Mouse (Mus musculus) heart, adult 18-20 months (tissue): ENCODE results near the gene Heatr5a. TPM values are rescaled to one million over a fixed set of nuclear protein-coding genes. Genes with fewer than 3 reads are reported as not detected.
A peak's percentile ranks its signal among the peaks of the same experiment; 100 is the strongest.

ENCODE experiments used
- DNase-seq, 2 experiments: peaks; one replicate each; pipeline ENCODE4 v3.0.0; 2021 to 2022; ENCODE audit warnings: mixed read lengths in 1 of 2
- long read RNA-seq, 2 experiments: library from polyadenylated mRNA; stranded (forward); transcript quantifications; one replicate each; pipeline ENCODE4 v2.0.0; 2021
- total RNA-seq, 2 experiments: library from RNA; stranded (reverse); gene quantifications; 2 replicates each; pipeline ENCODE4 v1.2.3; 2021

Heatr5a gene
- total RNA-seq, result 10 to 100 TPM; 20.7 to 21.0 TPM
- long read RNA-seq, experiment 1, full-length matches to known transcripts, result 2 of 6 reads
- long read RNA-seq, experiment 1, partial matches to known transcripts, result 1 of 6 reads
- long read RNA-seq, experiment 1, other reads (novel, unspliced or antisense), result 3 of 6 reads
- long read RNA-seq, experiment 2, full-length matches to known transcripts, result 1 of 2 reads
- long read RNA-seq, experiment 2, partial matches to known transcripts, result 0 of 2 reads
- long read RNA-seq, experiment 2, other reads (novel, unspliced or antisense), result 1 of 2 reads

GRCm38 (mm10) chr12:51971070-51971664 is at the start of gene Heatr5a:
TSS of gene Heatr5a (minus strand) at chr12:51971321.
- DNase-seq, result peak; percentile 95 to 97

- DNase-seq, result no peak
Measured at GRCm38 (mm10) chr12:52014494-52015029, 43.4 kb upstream of the Heatr5a start.

GRCm38 (mm10) chr12:52014044-52014443 is 42.9 kb upstream of the Heatr5a start:
- DNase-seq, result no peak

- no peak for DNase-seq
Measured at GRCm38 (mm10) chr12:52013274-52013673, 42.2 kb upstream of the Heatr5a start.

- no peak for DNase-seq
Measured at GRCm38 (mm10) chr12:52012159-52012558, 41.0 kb upstream of the Heatr5a start.

- DNase-seq, result peak; percentile 22 to 51
Measured at GRCm38 (mm10) chr12:52010630-52010961, 39.5 kb upstream of the Heatr5a start.

- DNase-seq, result no peak
Measured at GRCm38 (mm10) chr12:52009928-52010629, 39.0 kb upstream of the Heatr5a start.

GRCm38 (mm10) chr12:52006633-52006994 is 35.5 kb upstream of the Heatr5a start:
- DNase-seq, result no peak

- peak; percentile 92 to 93 for DNase-seq
Measured at GRCm38 (mm10) chr12:52005877-52006632, 34.9 kb upstream of the Heatr5a start, which contains the start of gene Dtd2. TSS of gene Dtd2 (minus strand) at chr12:52006501.

GRCm38 (mm10) chr12:52002746-52003145 is 31.6 kb upstream of the Heatr5a start:
- no peak for DNase-seq

GRCm38 (mm10) chr12:52001544-52001943 is 30.4 kb upstream of the Heatr5a start:
- DNase-seq, result peak; percentile 78 to 85

GRCm38 (mm10) chr12:51998366-51998932 is 27.3 kb upstream of the Heatr5a start:
- no peak for DNase-seq

GRCm38 (mm10) chr12:51995738-51996536 is 24.8 kb upstream of the Heatr5a start:
- DNase-seq, result no peak

GRCm38 (mm10) chr12:51990629-51991028 is 19.5 kb upstream of the Heatr5a start:
- no peak for DNase-seq

GRCm38 (mm10) chr12:51988536-51988935 is 17.4 kb upstream of the Heatr5a start:
- no peak for DNase-seq

- peak; percentile 37 to 53 for DNase-seq
Measured at GRCm38 (mm10) chr12:51985826-51986225, 14.7 kb upstream of the Heatr5a start.

GRCm38 (mm10) chr12:51985163-51985748 is 14.1 kb upstream of the Heatr5a start:
- no peak for DNase-seq

GRCm38 (mm10) chr12:51983625-51984024 is 12.5 kb upstream of the Heatr5a start:
- DNase-seq, result no peak

- peak in 1 of 2 experiments; percentile 40 for DNase-seq
Measured at GRCm38 (mm10) chr12:51976531-51976930, 5.4 kb upstream of the Heatr5a start.

GRCm38 (mm10) chr12:51974381-51974780 is 3.3 kb upstream of the Heatr5a start:
- no peak for DNase-seq
